Mouse (Mus musculus) liver, postnatal 0 days (tissue): Measurements from ENCODE around the gene Ppp2r5d.

Source experiments
- CTCF ChIP-seq: sonication (generic); IDR thresholded peaks from 2 replicates; pipeline ENCODE4 v1.5.1; 2016; ENCODE audit warnings: antibody characterized with exemption, low read depth
- EP300 ChIP-seq: IDR thresholded peaks from 2 replicates; pipeline ENCODE4 v1.6.1; 2016; ENCODE audit warnings: antibody characterized with exemption, low read depth, mild to moderate bottlenecking

GRCm38 (mm10) chr17:46651755-46652547 is 53.0 kb downstream of the Ppp2r5d start:
- TF ChIP-seq EP300 = no peak
- no peak for TF ChIP-seq CTCF
